Mouse (Mus musculus) brain, embryonic 14.5 days (tissue): ENCODE measurements at regions not wholly inside any gene's neighbourhood (a gene's known extent, or its start where the extent isn't known, plus 50 kb on each side); places are given as distances from the start of the nearest gene placed in this dataset.

Source experiments
- CTCF ChIP-seq: fragments of 200-500 bp; IDR thresholded peaks from 2 replicates; pipeline ENCODE4 v1.5.1; 2012; ENCODE audit warnings: inconsistent platforms, mild to moderate bottlenecking, moderate library complexity, borderline replicate concordance; ENCODE audit not compliant: insufficient read depth, insufficient read length; ENCODE audit errors: extremely low read depth
- POLR2A ChIP-seq: fragments of 200-500 bp; IDR thresholded peaks from 2 replicates; pipeline ENCODE4 v1.6.1; 2012; ENCODE audit warnings: mild to moderate bottlenecking, inconsistent platforms, borderline replicate concordance; ENCODE audit not compliant: poor library complexity, insufficient read depth, insufficient read length, severe bottlenecking; ENCODE audit errors: extremely low read depth

DNA sequence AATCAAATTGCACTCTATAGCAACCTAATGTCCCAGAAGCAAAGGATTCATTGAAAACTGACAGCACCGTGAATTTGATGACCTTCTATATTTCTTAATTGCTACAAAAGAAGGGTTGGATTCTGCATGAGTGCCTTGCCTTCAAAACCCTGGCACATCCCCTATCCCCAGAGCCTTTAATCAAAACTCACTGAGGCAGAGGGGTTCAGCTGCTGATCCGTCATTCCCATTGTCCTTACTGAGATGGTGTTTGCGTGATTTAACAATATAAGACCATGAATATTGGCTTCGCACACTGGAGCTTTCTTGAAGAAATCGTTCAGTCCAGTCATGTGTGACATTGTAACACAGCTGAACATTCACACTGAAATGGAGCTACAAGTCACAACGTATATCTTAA, 118.0 kb downstream of the Fam198b start:
- no peak for TF ChIP-seq CTCF
- TF ChIP-seq POLR2A = no peak
